Comparison of ENCODE assay signal across 22 mouse cellular contexts in genomic region chr1:128782286-128782685, GRCm38 (mm10).
"Had no signal": no experiment of that assay in that cellular context is flagged by ENCODE, and none has a peak within 500 bp of the region (broad histone marks: within the 10 kb centered on the region; RNA-seq: fewer than 3 reads in every experiment).

No protein-coding gene starts in this region.

- ATAC-seq: hindbrain, embryonic 16.5 days; inflammation-experienced regulatory T-cells, adult 6 months; intestine, embryonic 15.5 days; intestine, postnatal 0 days had no signal

- H3K4me2 ChIP-seq: heart, embryonic 11.5 days; heart, embryonic 13.5 days; heart, embryonic 15.5 days; hindbrain, embryonic 14.5 days; intestine, embryonic 15.5 days; limb, embryonic 12.5 days had no signal

- H3K4me3 ChIP-seq: heart, adult 2 months; heart, embryonic 13.5 days; heart, embryonic 15.5 days; intestine, embryonic 15.5 days; layer of hippocampus, adult 2 months; left cerebral cortex, adult 2 months; limb, embryonic 10.5 days; limb, embryonic 12.5 days had no signal

- H3K9ac ChIP-seq: heart, embryonic 13.5 days; heart, embryonic 15.5 days; hindbrain, embryonic 14.5 days; intestine, embryonic 15.5 days; limb, embryonic 12.5 days had no signal

- H3K9me3 ChIP-seq: heart, embryonic 13.5 days; heart, embryonic 15.5 days; intestine, embryonic 15.5 days; limb, embryonic 10.5 days; limb, embryonic 12.5 days had no signal

- H3K27ac ChIP-seq: heart, adult 2 months; heart, embryonic 13.5 days; heart, embryonic 15.5 days; hindbrain, embryonic 14.5 days; intestine, embryonic 15.5 days; layer of hippocampus, adult 2 months; left cerebral cortex, adult 2 months; limb, embryonic 10.5 days; limb, embryonic 12.5 days had no signal

- H3K27me3 ChIP-seq: heart, embryonic 13.5 days; heart, embryonic 15.5 days; intestine, embryonic 15.5 days; limb, embryonic 12.5 days had no signal

- H3K36me3 ChIP-seq: heart, embryonic 13.5 days; heart, embryonic 15.5 days; intestine, embryonic 15.5 days; limb, embryonic 10.5 days; limb, embryonic 12.5 days had no signal

- H3K4me1 ChIP-seq: heart, embryonic 13.5 days; heart, embryonic 15.5 days; intestine, embryonic 15.5 days; limb, embryonic 10.5 days; limb, embryonic 12.5 days had no signal

- DNase-seq: gastrocnemius, postnatal 14 days; gastrocnemius, postnatal 36 days; heart, adult 2 months; heart, postnatal 14 days; heart, postnatal 36 days; kidney, adult 18-20 months; kidney, adult 8-10 months; kidney, postnatal 10 days; kidney, postnatal 25 days; kidney, postnatal 4 days had no signal
